Mouse (Mus musculus): ENCODE measurements around the gene Cdpf1.

Cdpf1 gene

GRCm38 (mm10) chr15:85765022-85765421 lies 46.5 kb downstream of the Cdpf1 start:
- CTCF ChIA-PET: no interaction called here

GRCm38 (mm10) chr15:85762761-85763160 lies 48.7 kb downstream of the Cdpf1 start:
- CTCF ChIA-PET: no interaction called here

- CTCF ChIA-PET: no interaction called here
Observed at GRCm38 (mm10) chr15:85757768-85758167, 53.7 kb downstream of the Cdpf1 start.

All from spleen, embryonic (tissue).